Mouse (Mus musculus) myocyte (in vitro differentiated cells): ENCODE data around the gene Jag1.

Experiments
- E2F4 ChIP-seq: IDR thresholded peaks from one replicate; pipeline ENCODE4 v1.6.1; 2011; ENCODE audit warnings: mild to moderate bottlenecking, control low read depth, moderate library complexity; ENCODE audit not compliant: insufficient read depth
- MAX ChIP-seq: IDR thresholded peaks from one replicate; pipeline ENCODE4 v1.6.1; 2011; ENCODE audit warnings: low read depth, mild to moderate bottlenecking, control low read depth
- MYOD1 ChIP-seq, 3 experiments: IDR thresholded peaks; one replicate each; pipeline ENCODE4 v1.6.1; 2011; ENCODE audit warnings: control low read depth in 2 of 3, low read depth in 2 of 3, mild to moderate bottlenecking in 2 of 3, moderate library complexity in 1 of 3; ENCODE audit not compliant: insufficient read length in 2 of 3, control insufficient read depth in 1 of 3
- POLR2A ChIP-seq: IDR thresholded peaks from one replicate; pipeline ENCODE4 v1.6.1; 2011; ENCODE audit warnings: low read depth, mild to moderate bottlenecking, control low read depth, moderate library complexity; ENCODE audit not compliant: insufficient read length
- POLR2AphosphoS2 ChIP-seq: IDR thresholded peaks from one replicate; pipeline ENCODE4 v1.6.1; 2011; ENCODE audit warnings: low read depth, control low read depth; ENCODE audit not compliant: insufficient read length
- TCF12 ChIP-seq: IDR thresholded peaks from one replicate; pipeline ENCODE4 v1.6.1; 2011; ENCODE audit warnings: mild to moderate bottlenecking, control low read depth; ENCODE audit not compliant: poor library complexity, insufficient read depth, severe bottlenecking

- TF ChIP-seq POLR2A (no peak), E2F4 (no peak), TCF12 (no peak), MYOD1 (IDR thresholded peaks at IDR 0.05; ENCODE audit: control insufficient read depth in 1 of 3, insufficient read length in 2 of 3, low read depth in 2 of 3) (peak in 1 of 3 experiments; percentile 37), POLR2AphosphoS2 (no peak), MAX (no peak)
Observed at GRCm38 (mm10) chr2:137134035-137134434, 17.6 kb upstream of the Jag1 start.
